Mouse (Mus musculus) spleen, adult 18-20 months (tissue): ENCODE results near the gene Pah.
A peak's percentile ranks its signal among the peaks of the same experiment; 100 is the strongest.

Experiments used
- DNase-seq, 2 experiments: peaks; one replicate each; pipeline ENCODE4 v3.0.0; 2022; ENCODE audit warnings: mixed read lengths in 2 of 2

The Pah gene

GRCm38 (mm10) chr10:87521646-87522045, at the start of gene Pah:
TSS of gene Pah (plus strand) at chr10:87521795.
- no peak for DNase-seq

DNA sequence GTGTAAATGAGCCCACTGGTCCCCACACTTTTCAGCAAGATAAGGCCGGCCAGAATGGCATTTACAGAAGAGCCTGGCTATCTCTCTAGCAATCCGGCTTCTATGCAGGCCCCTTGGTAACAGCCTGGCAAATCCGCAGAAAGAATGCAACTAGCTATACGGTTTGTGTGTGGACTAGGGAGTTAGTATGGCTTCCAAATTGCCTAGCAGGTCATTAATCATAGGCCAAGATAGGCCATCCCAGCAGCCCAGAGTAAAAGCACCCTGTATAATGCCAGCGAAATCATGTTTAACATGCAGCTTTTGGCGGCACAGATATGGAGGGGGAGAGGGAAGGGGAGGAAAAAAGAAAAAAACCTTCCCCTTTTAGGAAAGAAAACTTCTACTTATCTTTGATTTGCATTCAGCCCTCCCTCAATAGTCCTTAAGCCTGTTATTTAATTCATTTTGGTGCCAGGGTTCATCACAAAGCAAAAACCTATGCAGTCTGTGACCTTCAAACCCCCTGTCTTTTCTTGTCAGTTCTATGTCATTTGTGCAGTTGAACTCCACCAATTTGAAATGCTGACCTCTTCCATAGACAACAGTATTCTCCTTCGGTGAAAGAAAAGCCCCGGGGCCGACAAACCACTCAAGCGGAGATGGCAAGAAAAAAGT, 48.0 kb upstream of the Pah start:
- DNase-seq, result no peak

GRCm38 (mm10) chr10:87474971-87475370, 46.6 kb upstream of the Pah start:
- DNase-seq, result no peak

GRCm38 (mm10) chr10:87477895-87478294, 43.7 kb upstream of the Pah start:
- DNase-seq, result no peak

DNA sequence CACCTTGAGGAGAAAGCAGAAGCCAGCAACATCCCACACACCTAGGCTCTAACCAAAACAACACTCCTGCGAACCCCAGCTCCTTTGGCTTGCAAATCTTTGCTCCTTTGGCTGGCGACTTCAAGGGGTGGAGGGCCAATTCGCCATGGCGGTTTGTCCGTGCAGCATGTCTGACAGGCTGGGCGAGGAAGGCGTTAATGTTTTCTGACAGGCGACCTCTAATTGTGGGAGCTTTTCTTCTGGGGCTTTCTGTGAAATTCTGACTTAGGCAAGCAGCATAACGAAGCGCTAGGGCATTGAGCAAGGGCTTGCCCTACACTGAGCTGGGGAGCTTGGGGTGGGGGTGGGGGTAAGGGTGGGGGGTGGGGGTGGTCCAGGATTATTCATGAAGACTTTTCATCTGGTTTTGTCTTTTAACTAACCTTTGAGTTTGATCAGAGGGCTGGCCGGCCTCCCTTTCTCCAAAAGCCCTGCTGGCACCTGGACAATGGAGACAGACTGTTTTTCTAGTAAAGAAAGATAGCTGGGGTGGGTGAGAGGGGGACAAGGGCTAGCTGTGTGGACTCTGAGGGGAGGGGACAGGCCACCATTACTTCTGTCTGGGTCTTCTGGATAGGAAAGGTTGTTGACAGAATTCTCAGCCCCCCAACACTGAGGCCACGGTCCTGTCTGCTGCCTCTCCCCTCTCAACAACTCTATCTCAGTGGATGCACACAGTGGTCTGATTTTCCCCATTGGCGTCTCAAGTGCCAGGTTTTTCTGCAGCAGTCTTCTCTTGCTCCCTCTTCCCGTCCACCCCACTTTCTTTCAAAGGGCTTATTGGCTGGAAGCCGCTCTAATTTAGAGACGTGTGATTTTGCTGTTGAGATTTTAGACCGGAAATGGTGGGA, 36.5 kb upstream of the Pah start:
- DNase-seq, result no peak

DNA sequence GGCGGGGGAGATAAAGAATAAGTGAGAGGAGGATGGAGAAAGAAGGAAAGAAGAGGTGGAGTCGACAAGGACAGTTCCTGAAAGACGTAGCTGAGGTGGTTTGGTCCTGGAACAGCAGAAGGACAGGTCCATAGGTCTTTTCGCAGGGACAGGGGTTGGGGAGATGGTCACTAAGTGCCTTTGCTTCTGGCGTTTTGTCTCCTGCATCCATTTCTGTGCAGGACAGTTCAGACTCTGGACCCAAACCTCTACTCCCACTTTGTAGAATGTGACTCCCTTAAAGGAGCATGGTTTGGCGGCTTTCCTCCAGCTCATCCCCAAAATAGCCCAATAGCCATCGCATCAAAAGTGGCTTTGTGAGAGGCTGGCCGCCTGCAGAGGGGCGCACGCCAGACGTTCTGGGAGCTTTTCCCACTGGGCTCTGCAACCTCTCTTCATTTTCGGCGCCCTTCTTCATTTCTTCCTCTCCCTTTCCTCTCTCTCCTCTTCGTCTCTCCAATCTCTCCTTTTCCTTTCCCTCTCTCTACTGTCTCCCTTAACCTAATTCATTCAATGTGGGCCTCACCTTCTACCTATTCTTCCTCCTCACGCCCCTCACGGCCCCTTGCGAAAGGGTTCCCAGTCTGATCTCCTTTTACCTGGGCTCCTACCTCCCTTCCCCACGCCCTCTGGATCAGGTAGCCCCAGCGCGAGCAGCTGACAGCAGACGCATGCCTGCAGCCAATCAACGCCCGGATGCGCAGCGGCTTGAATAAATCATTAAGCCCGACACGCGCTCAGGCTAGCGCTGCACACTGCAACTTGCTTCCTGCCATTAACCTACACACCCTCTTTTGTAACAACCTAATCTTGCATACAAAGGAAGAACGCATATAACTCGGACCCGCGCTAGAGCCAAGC, 35.6 kb upstream of the Pah start:
- DNase-seq, result no peak

- DNase-seq, result no peak
Measured at GRCm38 (mm10) chr10:87488429-87489145, 33.0 kb upstream of the Pah start.

GRCm38 (mm10) chr10:87489246-87490009, 32.2 kb upstream of the Pah start:
- no peak for DNase-seq

DNA sequence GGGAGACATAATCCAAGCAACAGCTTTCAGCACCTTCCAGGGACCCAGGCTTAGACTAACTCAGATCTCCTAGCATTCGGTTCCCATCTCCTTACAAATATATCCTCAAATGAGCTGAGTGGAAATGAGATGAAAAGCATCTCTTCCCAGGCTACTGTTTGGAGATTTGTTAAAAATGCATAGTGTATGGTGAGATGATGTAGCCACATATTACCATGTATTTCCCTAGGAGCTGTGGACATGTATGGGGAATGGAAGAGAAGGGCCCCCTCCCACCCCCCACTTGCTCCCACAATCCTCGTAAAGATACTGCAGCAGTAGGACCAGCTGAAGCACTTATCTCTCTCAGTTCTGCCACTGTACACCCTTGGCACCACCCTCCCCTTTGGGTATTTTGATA, 31.3 kb upstream of the Pah start:
- DNase-seq, result no peak

GRCm38 (mm10) chr10:87491485-87492040, 30.0 kb upstream of the Pah start:
- DNase-seq, result no peak

DNA sequence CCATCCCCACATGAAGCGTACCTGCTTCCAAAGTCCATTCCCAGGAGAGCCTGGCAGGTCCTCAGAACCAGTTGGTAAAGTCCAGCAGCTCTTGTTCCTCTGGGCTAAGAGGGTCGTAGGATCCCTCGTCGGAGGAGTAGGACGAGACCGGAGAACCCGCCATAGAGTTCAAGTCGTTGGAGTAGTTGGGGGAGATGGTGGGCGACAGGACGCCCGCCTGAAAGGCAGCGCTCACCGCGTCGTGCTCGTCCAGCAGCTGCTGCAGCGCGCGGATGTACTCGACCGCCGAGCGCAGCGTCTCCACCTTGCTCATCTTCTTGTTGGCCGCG, 29.3 kb upstream of the Pah start:
- no peak for DNase-seq

DNA sequence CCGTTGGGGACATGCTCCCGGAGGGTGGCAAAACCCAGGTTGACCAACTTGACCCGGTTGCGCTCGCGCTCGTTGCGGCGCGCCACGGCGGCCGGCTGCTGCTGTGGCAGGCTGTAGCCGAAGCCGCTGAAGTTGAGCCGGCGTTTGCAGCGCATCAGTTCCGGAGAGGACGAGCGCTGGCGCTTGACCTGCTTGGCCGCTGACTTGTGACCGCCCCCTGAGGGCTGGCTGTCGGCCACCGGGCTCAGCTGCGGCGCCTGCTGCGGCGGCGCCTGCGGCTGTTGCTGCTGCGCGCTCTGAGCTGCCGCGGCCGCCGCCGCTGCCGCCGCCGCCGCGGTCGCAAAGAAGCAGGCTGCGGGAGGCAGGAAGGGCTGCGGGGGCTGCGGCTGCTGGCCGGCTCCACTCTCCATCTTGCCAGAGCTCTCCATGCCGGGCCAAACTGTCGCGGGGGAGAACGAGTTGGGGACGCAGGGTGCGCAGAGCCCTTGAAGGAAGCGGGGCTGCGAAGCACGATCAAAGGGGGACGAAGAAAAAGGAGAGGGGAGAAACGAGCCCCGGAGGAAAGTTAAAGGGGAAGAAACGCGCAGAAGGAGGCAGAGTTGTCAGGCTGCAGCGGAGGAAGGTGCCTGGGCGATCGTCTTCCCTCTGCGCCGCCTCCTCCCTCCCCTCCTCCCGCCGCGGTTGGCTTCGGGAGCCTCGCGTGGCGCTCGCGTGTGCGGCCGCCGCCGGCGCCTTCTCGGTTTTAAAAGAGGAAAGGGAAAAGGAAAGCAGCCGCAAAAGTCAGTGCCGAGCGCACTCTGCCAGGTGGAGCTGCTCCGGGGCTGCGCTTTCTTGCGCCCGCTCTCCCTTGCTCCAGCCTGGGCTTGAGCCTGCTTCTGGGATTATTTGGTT, 28.7 kb upstream of the Pah start:
- no peak for DNase-seq

GRCm38 (mm10) chr10:87493576-87493975, 28.0 kb upstream of the Pah start, which contains the start of gene Ascl1:
TSS of gene Ascl1 (minus strand) at chr10:87493660.
- no peak for DNase-seq

GRCm38 (mm10) chr10:87494176-87494575, 27.4 kb upstream of the Pah start:
- DNase-seq, result no peak

DNA sequence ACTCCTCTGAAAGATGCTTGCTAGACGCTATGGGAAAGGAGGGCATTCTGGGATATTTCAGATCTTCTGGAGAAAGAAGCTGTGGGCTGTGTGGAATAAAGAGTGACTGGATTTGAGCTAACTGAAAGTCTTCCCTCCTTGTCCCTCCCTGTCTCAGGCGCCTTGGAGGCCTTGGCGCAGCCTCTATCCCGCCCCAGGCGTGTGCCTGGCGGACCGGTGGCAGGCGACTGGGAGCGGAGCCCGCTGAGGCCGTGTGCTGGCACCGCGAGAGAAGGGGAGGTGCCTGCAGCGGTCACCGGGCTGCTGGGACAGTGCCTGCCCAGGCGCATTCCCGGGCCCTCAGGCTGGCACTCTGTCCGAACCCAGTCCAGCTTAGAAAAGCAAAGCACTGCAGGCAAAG, 27.0 kb upstream of the Pah start:
- DNase-seq, result no peak

DNA sequence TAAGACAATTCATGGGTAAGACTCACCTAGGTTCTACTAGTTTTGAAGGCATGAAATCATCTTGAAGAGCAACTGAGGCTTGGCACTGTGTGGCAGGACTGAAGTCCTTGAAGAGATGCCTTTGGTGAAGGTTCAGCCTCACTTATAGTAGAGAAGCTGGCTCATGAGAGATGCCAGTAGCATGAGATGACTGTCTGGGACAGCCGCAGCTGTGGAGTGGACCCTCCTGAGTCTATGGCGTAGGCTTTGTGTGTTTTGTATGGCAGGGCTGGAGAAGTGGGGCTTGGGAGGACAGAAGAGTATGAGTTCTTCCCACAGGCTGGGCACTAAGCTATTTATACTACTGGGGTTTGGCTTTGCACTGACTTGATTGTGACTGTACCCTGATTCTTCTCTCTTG, 24.5 kb upstream of the Pah start:
- DNase-seq, result no peak

DNA sequence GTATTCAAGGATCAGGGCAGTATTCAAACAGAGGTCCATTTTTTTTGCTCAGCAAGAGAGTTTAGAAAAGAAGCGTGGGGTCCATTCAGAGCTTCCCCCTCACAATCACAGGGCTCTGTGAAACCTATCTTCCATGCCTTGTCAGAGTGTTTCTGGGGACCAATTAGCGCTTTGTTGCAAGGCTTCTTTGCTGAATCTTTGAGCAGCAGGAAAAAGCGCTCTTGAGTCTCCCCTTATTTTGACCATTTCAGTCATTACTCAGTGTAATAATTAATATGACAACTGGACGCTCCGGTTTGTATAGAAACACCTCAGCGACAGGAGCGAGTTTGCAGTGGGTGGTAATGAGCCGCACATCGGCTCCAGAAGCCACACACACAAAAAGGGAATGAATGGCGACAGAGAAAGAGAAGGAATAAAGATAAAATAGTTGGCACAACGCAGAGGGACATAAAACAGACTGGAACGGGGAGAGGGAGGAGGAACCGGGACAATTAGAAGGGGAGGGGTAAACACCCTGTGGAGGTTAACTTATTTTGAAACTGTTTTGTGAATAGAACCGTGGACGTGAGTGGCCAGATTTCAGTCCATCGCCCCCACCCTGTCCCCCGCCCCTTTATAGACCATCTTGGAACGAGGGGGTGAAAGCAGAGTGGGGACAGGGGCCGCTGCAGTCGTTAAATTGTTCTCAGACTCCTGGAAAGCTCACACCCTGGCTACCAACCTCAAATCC, 20.5 kb upstream of the Pah start:
- no peak for DNase-seq

GRCm38 (mm10) chr10:87501659-87502042, 19.9 kb upstream of the Pah start:
- DNase-seq, result no peak

- DNase-seq, result no peak
Measured at GRCm38 (mm10) chr10:87502283-87502682, 19.3 kb upstream of the Pah start.

DNA sequence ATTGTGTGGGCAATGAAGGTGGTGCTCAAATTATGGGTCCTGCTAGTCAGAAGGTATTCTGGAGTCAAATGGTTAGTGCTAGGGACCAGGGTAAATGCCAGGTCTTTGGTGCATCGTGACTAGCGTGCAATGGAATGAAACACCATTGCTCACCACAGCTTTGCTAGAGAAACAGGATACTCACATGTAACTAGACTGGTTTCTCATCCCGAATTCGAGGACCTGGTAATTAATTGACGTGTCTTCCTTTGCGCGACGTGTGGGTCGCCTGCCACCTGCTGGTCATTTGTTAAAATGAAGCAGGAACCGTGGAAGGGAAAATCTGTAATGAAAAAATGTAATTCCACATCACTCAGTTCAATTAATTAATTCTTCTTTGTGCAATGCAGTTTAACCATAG, 17.6 kb upstream of the Pah start:
- peak in 1 of 2 experiments; percentile 49 for DNase-seq
